Mouse (Mus musculus): Measurements from ENCODE around the gene Tas2r134.

Tas2r134 gene

GRCm38 (mm10) chr2:51627211-51627610 is at the start of gene Tas2r134:
Gene Tas2r134 (plus strand): TSS chr2:51627511.
- DNase-seq, result peak in 1 of 2 experiments; percentile 10

GRCm38 (mm10) chr2:51579767-51580166 is 47.5 kb upstream of the Tas2r134 start:
- no peak for DNase-seq

GRCm38 (mm10) chr2:51584050-51585046 is 43.0 kb upstream of the Tas2r134 start:
- no peak for DNase-seq

- DNase-seq, result no peak
Measured at GRCm38 (mm10) chr2:51588336-51588735, 39.0 kb upstream of the Tas2r134 start.

- DNase-seq, result no peak
Measured at GRCm38 (mm10) chr2:51588895-51589294, 38.4 kb upstream of the Tas2r134 start.

GRCm38 (mm10) chr2:51589627-51590026 is 37.7 kb upstream of the Tas2r134 start:
- no peak for DNase-seq

GRCm38 (mm10) chr2:51590308-51590707 is 37.0 kb upstream of the Tas2r134 start:
- no peak for DNase-seq

GRCm38 (mm10) chr2:51592157-51592556 is 35.2 kb upstream of the Tas2r134 start:
- no peak for DNase-seq

GRCm38 (mm10) chr2:51599473-51600201 is 27.7 kb upstream of the Tas2r134 start:
- peak in 1 of 2 experiments; percentile 22 for DNase-seq

GRCm38 (mm10) chr2:51600202-51600487 is 27.2 kb upstream of the Tas2r134 start:
- DNase-seq, result no peak

- DNase-seq, result peak in 1 of 2 experiments; percentile 22
Measured at GRCm38 (mm10) chr2:51600873-51601272, 26.4 kb upstream of the Tas2r134 start.

- peak; percentile 57 to 73 for DNase-seq
Measured at GRCm38 (mm10) chr2:51610305-51610704, 17.0 kb upstream of the Tas2r134 start.

- peak; percentile 39 to 49 for DNase-seq
Measured at GRCm38 (mm10) chr2:51610897-51611296, 16.4 kb upstream of the Tas2r134 start.

GRCm38 (mm10) chr2:51613716-51614115 is 13.6 kb upstream of the Tas2r134 start:
- no peak for DNase-seq

GRCm38 (mm10) chr2:51621931-51622330 is 5.4 kb upstream of the Tas2r134 start:
- no peak for DNase-seq

GRCm38 (mm10) chr2:51626007-51626406 is 1.3 kb upstream of the Tas2r134 start:
- no peak for DNase-seq

- DNase-seq, result no peak
Measured at GRCm38 (mm10) chr2:51631428-51631827, 4.1 kb downstream of the Tas2r134 start.

- DNase-seq, result no peak
Measured at GRCm38 (mm10) chr2:51637681-51638080, 10.4 kb downstream of the Tas2r134 start.

GRCm38 (mm10) chr2:51641635-51642034 is 14.3 kb downstream of the Tas2r134 start:
- no peak for DNase-seq

- DNase-seq, result peak; percentile 60 to 62
Measured at GRCm38 (mm10) chr2:51643244-51644139, 16.2 kb downstream of the Tas2r134 start.

GRCm38 (mm10) chr2:51647972-51648371 is 20.7 kb downstream of the Tas2r134 start:
- DNase-seq, result no peak

GRCm38 (mm10) chr2:51649887-51650286 is 22.6 kb downstream of the Tas2r134 start:
- peak; percentile 42 to 66 for DNase-seq

- DNase-seq, result no peak
Measured at GRCm38 (mm10) chr2:51652086-51652485, 24.8 kb downstream of the Tas2r134 start.

Measured in cerebellum, postnatal 10 days (tissue).